9 mouse cellular contexts compared by ENCODE assay signal in genomic region chr19:55837924-55838323, GRCm38 (mm10).
DNase-seq lines count a peak whose midpoint lies in the region; ATAC-seq lines count a peak whose summit lies in the region.
"Had no signal": no experiment of that assay in that cellular context is flagged by ENCODE, and none has a peak within 500 bp of the region (broad histone marks: within the 10 kb centered on the region; RNA-seq: fewer than 3 reads in every experiment).

No protein-coding gene starts in this region.

- H3K9ac ChIP-seq in kidney, embryonic 15.5 days: no peak overlapping the region
- H3K9ac ChIP-seq in heart, embryonic 11.5 days (ENCODE audit: low read depth, low read length): 0 out of 2 replicates have a peak overlapping the region, but pooled peaks have one; percentile 16

- H3K36me3 ChIP-seq in kidney, embryonic 15.5 days: peaks cover 9% of the 10 kb centered on the region; the same call in 1 of the 2 replicates
- no peaks in the 10 kb centered on the region for H3K36me3 ChIP-seq in heart, embryonic 11.5 days (ENCODE audit: control insufficient read depth, insufficient read depth, low read length)

- H3K27ac ChIP-seq in kidney, embryonic 15.5 days: peak overlapping the region; percentile 86
- H3K27ac ChIP-seq in heart, embryonic 11.5 days (ENCODE audit: low read depth, low read length): peak overlapping the region; percentile 75

- 9% methylated on average over 9 of the region's 9 CpGs for WGBS in kidney, embryonic 15.5 days
- 28% methylated on average over 9 of the region's 9 CpGs for WGBS in heart, embryonic 11.5 days (ENCODE audit: insufficient replicate concordance)

- 0 out of 2 replicates have a peak, but pooled peaks have one; percentile 25 for ATAC-seq in kidney, embryonic 15.5 days (replicated peaks; ENCODE audit: low FRiP score)
- ATAC-seq in heart, embryonic 11.5 days (replicated peaks; ENCODE audit: insufficient number of reproducible peaks, low FRiP score, low TSS enrichment): no peak

- peak overlapping the region; percentile 46 for H3K4me2 ChIP-seq in kidney, embryonic 15.5 days
- peak overlapping the region; percentile 4; the same call in 1 of the 2 replicates for H3K4me2 ChIP-seq in heart, embryonic 11.5 days

- no peaks in the 10 kb centered on the region for H3K27me3 ChIP-seq in kidney, embryonic 15.5 days
- H3K27me3 ChIP-seq in heart, embryonic 11.5 days (ENCODE audit: control insufficient read depth, insufficient read depth, low read length): no peaks in the 10 kb centered on the region

- no peak overlapping the region for H3K4me3 ChIP-seq in kidney, embryonic 15.5 days (replicated peaks)
- H3K4me3 ChIP-seq in heart, embryonic 11.5 days (ENCODE audit: low read depth, low read length): no peak overlapping the region
- H3K4me3 ChIP-seq: megakaryocyte, embryonic 14.5 days had no signal

- peaks cover 67% of the 10 kb centered on the region for H3K4me1 ChIP-seq in kidney, embryonic 15.5 days
- peaks cover 53% of the 10 kb centered on the region for H3K4me1 ChIP-seq in heart, embryonic 11.5 days (ENCODE audit: control insufficient read depth, insufficient read depth, low read length)

- no peaks in the 10 kb centered on the region for H3K9me3 ChIP-seq in kidney, embryonic 15.5 days (replicated peaks)
- no peaks in the 10 kb centered on the region for H3K9me3 ChIP-seq in heart, embryonic 11.5 days (replicated peaks; ENCODE audit: control insufficient read depth, low read length)

- no peak for DNase-seq in kidney, postnatal 25 days
- DNase-seq in cerebellum, adult 9-11 months: peak; percentile 13
- DNase-seq in lung, adult 18-20 months: peak; percentile 31 to 42
- peak; percentile 95 for DNase-seq in retina, postnatal 1 day
- DNase-seq in thymus, postnatal 4 days: no peak
- no peak for DNase-seq in left cerebral cortex, adult 11 months (ENCODE audit: low spot score)

Comparison
In these comparisons a context has a peak if more than half of its experiments do, and no peak if none do; other contexts are left out.
1. DNase-seq: peak in cerebellum, adult 9-11 months (single experiment), lung, adult 18-20 months (2 of 2) and retina, postnatal 1 day (single experiment); none in kidney, postnatal 25 days (0 of 2), thymus, postnatal 4 days (single experiment) and left cerebral cortex, adult 11 months (single experiment).